Mouse (Mus musculus) NIH3T3 (cell line): Measurements from ENCODE around the gene Cdc42ep2.

Experiments
- DNase-seq: peaks from one replicate; pipeline ENCODE4 v3.0.0-alpha.2; 2012; ENCODE audit warnings: low read depth

Cdc42ep2 gene

DNA sequence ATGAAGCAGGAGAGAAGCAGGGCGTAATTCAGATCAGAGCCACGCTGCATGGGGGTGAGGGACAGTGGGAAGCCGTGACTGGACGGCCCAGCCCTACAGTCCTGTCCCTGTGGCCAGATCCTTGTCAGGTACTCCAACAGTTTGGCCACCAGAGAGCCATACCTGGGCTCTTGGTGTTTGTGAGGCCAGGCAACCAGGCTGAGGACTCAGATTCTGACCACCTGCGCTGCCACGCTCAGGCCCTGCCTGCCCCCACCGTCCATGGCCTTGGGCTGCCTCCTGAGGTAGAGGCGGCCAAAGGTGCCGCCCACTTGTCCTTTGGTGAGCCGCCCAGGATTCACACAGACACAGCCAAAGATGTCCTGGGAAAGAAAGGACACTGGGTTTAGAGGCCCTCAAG lies 16.0 kb upstream of the Cdc42ep2 start:
- no peak for DNase-seq

DNA sequence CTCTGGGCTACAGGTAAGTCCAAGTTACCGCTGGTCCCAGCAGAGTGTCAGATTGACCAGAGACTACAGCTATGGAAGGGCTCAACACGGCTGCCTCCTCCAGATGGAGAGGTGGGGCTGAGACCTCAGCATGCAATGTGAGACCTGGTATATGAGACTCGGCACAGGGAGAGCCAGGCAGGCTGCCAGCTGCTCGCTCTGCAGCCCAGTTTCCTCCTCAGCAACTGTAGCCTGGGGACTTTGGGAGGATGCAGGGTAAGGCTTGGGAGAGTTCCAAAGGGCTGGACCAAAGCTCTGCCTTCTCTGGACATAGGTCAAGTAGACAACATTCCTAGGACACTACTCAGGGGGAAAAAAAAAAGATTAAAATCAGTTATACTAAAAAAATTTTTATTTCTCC lies 15.6 kb upstream of the Cdc42ep2 start:
- DNase-seq: peak; percentile 100

DNA sequence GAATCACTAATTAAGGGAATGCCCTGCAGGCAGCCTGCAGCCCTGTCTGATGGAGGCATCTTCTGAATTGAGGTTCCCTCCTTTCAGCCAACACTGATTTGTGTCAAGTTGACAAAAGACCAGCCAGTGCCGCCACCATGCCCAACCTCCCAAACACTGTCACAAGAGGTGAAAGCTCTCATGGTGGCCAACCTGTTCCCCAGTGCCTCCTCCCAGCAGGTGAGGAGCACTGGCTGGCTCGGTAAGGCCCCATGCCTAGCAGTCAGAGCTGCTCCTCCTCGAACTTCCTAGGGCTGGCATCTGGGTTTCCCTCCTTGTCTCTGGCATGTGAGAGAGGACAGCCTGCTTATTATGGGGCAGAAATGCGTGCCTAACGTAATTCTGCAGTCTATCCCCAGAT lies 15.1 kb upstream of the Cdc42ep2 start:
- DNase-seq: no peak

DNA sequence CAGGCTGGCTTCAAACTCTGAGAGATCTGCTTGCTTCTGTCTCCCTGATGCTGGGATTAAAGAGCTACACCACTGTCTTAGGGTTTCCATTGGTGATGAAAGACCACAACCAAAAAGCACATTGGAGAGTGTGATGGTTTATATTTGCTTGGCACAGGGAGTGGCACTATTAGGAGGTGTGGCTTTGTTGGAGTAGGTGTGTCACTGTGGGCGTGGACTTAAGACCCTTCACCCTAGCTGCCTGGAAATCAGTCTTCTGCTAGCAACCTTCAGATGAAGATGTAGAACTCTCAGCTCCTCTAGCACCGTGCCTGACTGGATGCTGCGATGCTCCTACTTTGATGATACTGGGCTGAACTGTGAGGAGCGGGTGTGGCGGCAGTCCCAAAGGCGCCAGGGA lies 13.9 kb upstream of the Cdc42ep2 start:
- no peak for DNase-seq

DNA sequence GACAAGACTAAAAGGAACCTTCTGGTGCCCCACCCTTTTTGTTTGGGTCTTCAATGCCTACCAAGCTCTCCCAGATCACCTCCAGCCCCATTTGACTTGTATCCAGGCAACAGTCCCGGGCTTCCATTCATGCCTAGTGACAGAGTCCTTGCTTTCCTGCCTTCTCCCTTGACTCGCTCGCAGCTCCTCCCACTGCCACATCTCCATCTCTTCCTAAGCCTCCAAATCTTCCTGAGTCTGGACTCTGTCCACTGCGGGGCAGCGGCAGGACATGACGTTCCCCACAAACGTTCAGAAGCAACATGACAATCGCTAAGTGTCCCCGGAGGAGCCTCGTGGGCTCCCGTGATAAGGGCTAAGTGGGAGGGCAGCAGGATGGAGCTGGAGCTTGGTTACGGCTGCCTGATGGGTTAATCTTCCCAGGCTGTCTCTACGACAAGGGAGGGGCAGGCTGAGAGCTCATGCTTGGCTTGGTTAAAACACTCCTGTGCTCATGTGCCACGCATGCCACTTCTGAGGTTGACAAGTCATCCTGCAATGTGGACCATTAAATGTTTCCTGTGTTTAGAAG lies 13.3 kb upstream of the Cdc42ep2 start:
- no peak for DNase-seq

DNA sequence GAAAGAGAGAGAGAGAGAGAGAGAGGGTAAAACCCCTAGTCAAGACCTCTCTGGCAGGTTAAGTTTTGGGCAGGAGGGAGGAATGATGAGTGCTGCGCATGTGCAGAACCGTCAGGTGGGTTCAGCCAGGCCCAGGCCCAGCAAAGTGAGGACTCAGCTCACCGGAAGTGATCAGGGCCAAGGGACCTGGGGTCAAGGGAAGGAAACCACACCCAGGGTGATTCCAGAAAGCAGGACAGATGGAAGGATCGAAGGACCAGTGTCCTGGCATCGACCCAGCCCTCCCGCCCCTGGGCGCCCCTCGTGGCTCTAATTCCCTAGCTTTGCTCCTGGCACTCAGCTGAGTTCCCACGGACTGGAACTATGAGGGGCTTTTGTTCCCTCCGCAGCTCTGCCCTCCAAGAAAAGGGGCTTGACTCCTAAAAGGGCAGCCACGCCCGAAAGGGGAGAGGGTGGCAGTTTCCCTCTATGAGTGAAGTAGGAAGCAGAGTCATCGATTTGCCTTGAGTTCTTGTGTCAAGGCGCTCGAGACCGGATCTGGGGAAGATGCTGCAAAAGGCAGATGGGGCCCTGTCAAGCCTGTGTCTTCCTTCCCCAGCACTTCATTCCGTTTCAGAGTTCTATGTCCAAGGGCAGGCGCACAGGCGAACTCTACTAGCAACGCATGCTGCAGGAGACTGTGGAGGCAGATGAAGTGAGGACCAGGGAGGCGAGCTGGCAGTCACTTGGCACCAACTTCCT lies 12.6 kb upstream of the Cdc42ep2 start:
- no peak for DNase-seq

DNA sequence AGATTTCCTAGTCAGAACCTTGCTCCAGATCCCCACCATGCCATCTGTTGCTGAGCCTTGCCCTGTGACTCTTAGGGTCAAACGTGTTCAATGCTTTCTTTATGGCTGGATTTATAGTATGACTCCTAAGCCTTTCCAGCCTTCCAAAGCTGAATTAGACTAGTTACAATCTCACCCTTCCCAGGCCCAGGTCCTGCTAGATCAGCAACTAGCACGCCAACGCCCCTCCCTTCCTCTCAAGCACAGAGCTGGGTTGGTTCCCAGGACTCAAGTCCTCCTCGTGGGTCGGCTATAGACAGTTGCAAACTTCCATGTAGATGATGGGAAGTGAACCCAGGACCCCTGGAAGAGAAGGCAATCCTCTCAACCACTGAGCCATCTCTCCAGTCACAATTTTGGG lies 11.1 kb upstream of the Cdc42ep2 start:
- DNase-seq: no peak

DNA sequence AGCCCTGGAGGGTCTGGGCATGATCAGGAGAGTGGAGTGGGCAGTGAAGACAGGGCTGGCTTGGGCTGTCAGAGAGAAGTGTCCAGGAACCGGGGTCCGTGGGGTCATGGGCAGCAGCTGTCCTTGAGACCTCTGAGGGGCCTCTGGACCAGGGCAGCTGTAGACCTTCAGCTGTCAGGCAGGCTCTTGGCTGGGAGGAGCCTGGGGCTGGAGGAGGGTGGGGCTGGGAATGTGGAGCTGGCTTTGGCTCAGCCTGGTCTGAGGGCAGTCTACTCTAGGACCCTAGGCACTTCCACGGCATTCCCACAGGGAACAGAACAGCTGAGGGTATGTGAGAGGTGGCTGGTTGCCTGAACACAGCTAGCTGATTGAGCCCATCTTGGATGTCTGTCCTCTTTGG lies 10.7 kb upstream of the Cdc42ep2 start:
- peak; percentile 55 for DNase-seq

DNA sequence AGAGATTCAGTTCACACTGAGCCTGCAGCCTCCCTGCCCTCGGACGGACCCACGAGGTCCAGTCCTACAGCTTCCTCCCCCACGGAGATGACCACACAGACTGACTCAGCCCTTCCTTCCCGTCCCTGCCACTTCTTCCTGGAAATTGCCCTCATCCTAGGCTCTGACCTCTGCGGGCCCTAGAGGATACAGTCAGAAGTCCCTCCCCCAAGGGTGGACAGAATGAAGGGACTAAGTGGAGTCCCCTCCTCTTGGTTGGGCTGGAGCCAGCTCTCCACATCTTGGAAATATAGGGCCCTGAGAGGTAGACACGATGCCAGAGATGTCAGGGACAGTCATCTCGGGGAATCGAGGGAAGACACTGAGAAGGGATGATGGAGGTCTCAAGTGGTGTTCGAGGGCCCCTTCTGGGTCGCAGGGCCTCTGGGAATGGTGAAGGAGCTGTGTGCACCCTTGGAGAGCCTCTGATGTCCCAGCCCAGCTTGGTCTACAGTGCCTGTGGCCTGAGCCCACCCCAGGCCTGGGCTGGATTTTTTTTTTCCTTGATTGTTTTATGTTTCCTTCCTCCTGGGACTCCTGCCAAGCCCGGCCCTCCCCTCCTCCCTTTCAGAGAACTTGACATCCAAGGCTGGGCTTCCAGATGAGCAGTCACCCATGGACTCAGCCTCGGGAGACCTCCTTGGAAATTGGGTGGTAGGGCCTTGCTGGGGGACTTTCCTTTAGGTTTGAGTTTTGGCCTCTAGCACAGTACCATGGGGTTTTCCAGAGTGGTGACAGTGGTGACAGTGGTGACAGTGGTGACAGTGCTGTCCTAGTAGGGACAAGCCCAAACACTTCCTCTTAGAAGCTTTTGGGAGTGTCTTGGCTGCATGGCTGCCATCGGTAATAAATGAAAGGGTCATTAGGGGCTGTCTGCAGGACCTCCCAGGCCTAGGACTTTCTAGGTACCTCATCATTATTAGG lies 5.3 kb upstream of the Cdc42ep2 start:
- peak; percentile 73 for DNase-seq

DNA sequence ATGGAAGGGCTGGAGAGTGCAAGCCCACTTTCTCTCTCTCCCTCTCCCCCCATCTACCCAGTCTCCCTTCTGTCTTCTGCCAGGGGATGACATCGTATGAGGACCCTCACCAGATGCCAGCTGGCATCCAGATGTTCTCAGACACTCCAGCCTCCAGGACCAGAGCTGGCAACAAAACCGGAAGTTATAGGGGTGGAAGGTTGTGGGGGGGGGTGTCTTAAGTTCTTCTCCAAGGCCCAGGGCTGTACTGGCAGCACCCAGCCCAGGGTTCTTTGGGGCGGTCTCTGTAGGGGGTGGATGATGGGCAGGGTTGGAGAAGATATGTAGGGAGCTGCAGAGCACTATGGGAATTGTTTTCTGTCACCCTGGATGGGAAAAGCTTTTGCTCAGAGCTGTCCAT lies 3.9 kb upstream of the Cdc42ep2 start:
- no peak for DNase-seq

DNA sequence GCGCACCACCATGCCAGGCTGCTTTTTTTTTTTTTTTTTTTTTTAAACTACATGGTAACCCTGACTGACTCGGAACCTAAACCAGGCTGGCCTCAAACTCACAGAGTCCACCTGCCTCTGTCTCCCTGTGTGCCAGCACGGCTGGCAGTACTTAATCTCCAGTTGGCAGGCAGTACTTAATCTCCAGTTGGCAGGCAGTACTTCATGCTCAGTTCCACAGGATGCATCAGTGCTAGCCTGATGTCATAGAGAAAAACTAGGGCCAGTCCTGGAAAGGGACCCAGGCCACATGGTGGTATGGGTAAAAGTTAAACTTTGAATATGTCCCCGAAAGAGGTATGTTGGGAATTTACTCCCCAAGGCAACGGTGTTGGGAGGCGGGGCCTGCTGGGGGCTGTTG lies 3.5 kb upstream of the Cdc42ep2 start:
- DNase-seq: no peak

DNA sequence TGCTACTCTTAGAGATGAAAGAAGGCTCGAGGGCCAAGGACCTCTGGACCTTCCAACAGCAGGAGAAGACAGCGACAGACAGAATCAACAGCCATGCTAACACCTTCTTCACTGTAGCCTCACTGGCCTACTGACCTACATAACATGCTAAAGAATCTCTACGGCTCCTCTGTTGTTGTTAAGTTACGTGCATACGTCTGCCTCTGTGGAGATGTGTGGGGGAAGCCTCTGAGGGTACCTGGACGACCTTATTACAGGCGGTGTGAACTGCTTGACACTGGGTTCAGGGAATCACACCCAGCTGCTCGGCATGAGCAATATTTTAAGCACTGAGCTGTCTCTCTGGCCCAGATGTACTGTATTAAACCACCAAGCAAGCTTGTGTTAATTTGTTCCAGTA lies 2.9 kb upstream of the Cdc42ep2 start:
- DNase-seq: no peak

DNA sequence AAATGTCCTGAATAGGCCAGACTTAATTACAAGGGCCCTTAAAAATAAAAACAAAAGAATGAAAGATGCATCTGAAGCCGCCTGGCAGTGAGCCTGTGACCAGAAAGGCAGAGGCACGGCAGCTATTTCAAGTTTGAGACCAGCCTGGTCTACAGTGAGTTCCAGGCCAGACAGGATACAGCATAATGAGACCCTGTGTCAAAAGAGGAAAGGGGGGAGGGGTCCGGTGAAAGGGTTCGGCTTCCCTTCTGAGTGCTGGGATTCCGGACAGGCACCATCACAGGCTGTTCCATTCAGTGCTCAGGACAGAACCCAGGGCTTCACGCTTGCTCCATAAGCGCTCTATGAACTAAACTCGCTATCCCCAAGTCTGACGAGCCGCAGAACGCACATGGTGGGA lies 2.4 kb upstream of the Cdc42ep2 start:
- DNase-seq: no peak

DNA sequence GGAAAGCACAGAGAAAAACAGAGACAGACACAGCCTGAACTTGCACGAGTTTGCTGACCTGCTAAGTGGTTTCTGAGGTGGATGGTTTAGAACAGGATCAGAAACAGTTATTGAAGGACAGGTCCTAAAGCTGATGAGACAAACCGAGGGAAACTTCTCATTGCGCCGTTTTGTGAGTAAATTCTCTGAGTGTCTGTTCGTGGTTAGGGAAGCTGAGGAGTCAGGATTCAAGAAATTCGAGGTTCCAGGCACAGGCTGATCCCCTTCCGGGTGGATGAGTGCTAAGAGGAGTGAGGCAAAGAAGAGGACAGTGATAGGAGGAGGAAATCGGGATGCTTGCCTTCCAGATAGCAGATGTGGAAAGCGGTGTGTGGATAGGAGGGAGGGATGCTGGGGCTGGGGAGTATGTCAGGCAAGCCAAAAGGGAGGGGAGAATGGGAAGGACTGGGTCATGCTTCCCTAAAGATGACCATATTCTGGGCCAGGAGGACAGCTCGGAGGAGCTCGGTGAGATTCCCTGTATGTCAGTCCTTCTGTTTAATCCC lies 767 bp upstream of the Cdc42ep2 start:
- peak; percentile 73 for DNase-seq

DNA sequence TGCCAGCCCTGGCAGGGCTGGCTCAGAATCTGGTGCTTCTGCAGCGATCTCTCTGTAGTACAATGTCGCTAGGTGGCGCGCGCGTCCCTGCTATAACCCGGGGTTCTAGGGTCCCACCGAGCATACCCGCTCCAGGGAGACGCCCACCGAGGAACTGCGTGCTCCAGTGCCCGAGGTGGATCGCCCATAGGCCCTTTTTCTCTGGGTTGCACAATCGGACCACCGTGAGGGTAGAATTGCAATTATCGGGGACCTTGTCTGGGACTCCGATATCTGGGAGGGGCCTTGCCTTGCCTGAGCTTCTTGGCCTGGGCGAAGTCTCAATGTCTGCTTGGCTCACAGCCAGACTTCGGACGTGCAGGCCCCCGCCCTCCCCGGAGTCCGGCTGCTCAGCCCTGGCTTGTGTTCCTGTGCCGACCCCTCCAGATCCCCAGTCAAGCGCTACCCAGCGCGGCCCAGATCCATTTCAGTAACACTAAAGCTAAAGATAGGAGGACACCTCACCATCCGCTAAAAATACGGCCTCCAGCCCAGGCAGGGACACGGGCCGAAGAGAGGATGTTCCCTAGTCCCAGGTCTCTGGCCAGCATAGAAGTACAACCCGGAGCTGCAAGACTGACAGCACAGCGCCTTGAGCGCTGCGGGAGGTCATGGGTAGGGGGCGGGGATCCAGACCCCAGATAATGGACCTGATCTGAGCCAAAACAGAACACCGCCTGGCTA lies 465 bp downstream of the Cdc42ep2 start:
- DNase-seq: peak; percentile 97

DNA sequence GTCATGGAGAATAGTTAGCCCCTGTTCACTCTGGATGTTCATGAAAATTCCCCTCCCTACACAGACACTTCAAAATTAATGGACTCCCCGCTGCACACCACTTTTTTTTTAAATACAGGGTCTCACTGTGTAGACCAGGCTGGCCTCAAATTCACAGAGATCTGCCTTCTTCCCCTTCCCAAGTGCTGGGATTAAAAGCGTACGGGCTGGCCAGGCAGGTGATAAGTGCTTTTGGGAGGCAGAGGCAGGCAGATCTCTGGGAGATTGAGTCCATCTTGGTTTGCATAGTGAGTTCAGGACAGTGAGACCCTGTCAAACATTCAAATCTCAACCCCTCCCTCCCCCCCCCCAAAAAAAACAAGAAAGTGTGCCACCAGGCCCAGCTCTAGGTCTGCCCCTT lies 1.7 kb downstream of the Cdc42ep2 start:
- no peak for DNase-seq

DNA sequence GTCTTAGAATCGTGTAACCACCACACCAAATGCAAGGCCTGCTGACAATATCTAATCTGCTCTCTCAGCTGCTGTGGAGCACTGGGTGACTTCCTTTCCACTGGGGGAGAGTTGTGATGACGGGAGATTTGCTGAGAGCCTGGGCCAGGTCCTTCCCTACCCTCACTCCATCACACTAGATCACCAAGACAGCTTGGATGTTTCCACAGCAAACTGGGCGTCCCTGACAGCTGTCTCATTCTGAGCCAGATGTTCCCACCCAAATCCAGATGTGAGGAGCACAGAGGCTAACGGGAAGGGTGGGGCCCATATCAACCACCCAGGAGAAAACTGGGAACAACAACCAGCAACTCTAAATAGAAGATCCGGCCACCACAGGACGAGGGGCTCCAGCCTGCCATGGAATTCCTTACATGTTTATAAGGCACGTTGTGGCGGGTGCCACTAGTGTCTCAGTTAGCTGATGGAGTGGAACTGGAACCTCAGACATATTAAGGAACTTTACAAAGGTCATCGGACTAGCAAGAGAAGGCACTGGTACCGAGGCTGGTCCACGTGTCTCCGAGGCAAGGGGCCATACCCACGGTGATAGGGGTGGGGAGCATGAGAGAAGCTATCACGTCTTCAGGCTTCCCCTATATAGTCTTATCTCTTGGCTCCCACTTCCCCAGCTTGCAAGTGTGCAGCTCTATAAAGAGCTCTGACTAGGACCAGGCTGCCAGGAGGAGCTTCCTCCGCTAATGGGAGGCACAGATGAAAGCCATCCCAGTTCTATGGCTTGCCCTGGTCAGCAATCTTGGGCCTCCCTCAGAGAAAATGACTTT lies 2.3 kb downstream of the Cdc42ep2 start:
- DNase-seq: no peak

DNA sequence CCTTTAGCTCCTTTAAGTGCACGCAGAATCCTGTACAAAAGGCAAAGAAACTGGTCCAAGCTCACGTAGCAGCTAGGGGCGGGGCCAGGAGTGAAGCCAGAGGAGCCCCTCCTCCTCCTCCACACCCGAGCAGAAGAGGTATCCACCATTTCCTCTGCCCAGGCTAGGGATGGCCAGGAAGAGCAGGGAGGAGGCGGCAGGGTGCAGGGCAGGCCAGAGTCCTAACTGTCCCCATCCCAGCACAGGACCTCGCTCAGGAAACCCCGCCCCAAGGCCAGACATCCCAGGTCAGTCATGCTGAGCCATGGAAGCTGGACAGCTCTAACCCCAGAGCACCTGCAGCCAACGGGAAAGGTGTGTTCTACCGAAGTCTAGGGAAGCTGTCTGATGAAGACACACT lies 2.9 kb downstream of the Cdc42ep2 start:
- peak; percentile 53 for DNase-seq

DNA sequence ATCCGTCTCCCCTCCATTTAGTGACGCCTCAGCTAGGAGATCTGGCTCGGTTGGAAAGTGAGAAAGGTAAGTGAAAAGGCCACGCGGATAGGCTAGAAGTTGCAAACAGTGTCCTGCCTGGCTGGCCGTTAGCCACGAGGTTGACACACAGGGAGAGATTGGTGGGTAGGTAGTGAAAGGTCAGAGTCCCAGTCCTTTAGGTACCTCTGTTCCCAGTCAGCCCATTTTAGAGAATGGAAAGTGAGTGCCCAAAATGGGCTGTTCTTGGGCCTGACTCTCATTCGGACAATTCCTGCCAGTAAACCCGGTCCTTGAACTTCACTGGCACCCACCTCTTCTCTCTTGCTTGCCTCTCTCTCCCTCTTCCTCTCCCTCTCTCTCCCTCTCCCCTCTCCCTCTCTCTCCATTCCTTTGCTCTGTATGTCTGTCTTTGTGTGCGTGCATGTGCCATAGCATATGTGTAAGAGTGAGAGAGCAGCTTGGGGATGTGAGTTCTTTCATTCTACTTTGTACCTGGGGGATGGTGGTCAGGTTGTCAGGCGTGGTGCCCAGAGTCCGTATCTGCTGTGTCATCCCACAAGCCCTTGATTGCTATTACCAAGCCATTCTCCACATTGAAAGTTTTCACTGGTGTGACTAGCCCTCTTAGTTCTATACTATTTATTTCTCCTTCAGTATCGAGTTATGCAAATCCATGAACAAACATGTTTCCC lies 11.5 kb downstream of the Cdc42ep2 start, which contains the start of gene Dpf2:
Gene Dpf2, minus strand, starts transcription at position 4 of the 713 bp plus-strand sequence.
- DNase-seq: peak; percentile 43
